Mouse (Mus musculus): ENCODE results near the gene Med16. TPM values are rescaled to one million over a fixed set of nuclear protein-coding genes. Genes with fewer than 3 reads are reported as not detected.
"Not testable (repeated sequence)": the region's sequence is repeated elsewhere in the genome, so short reads cannot be mapped to it uniquely, and the experiment has no call there.

Gene Med16
- total RNA-seq, 2 experiments from 2014 or later = 55.7 to 56.2 TPM

GRCm38 (mm10) chr10:79886611-79887010 lies 22.1 kb downstream of the Med16 start:
- DNase-seq (ENCODE audit: low spot score in 2 of 2) = no peak

- no peak for DNase-seq (ENCODE audit: low spot score in 2 of 2)
Measured at GRCm38 (mm10) chr10:79886054-79886453, 22.7 kb downstream of the Med16 start, which contains the start of gene Elane. Gene Elane, plus strand, starts transcription at chr10:79886247.

- not testable (repeated sequence) for DNase-seq (ENCODE audit: low spot score in 2 of 2)
Measured at GRCm38 (mm10) chr10:79884938-79885337, 23.8 kb downstream of the Med16 start.

- DNase-seq (ENCODE audit: low spot score in 2 of 2) = no peak
Measured at GRCm38 (mm10) chr10:79884446-79884845, 24.3 kb downstream of the Med16 start.

GRCm38 (mm10) chr10:79883297-79884084 lies 25.2 kb downstream of the Med16 start:
- peak; percentile 82 for DNase-seq (ENCODE audit: low spot score in 2 of 2)

DNA sequence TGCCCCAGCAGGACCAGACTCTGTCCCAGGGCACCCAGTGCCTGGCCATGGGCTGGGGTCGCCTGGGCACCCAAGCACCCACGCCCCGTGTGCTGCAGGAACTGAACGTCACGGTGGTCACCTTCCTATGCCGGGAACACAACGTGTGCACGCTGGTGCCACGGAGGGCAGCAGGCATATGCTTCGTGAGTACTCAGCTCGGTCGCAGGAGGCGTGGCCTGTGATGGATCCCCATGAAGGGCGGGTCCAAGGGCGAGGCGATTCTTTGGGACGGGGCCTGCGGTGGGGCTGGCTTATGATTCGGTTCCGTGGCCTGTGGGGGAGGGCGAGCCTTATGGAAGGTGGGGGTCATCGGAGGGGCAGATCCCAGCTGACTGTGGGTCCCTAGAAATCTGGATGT lies 26.7 kb downstream of the Med16 start:
- no peak for DNase-seq (ENCODE audit: low spot score in 2 of 2)

DNA sequence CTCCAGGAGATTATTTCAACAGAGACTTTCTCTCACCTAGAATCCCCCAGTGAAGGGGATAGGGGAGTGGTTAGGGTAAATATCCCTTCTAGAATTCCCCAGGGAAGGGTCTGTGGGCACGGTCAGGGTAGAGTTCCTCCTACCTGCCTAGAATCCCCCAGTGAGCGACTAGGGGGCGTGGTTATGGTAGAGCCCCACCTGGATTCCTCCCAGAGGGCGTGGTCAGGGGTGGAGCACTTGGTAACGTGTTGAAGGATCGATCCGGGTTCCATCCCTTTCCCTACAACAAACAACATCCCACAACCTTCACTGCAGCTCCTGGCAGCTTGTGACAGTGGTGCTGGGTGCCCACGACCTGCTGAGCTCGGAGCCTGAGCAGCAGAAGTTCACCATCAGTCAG lies 28.0 kb downstream of the Med16 start:
- no peak for DNase-seq (ENCODE audit: low spot score in 2 of 2)

DNA sequence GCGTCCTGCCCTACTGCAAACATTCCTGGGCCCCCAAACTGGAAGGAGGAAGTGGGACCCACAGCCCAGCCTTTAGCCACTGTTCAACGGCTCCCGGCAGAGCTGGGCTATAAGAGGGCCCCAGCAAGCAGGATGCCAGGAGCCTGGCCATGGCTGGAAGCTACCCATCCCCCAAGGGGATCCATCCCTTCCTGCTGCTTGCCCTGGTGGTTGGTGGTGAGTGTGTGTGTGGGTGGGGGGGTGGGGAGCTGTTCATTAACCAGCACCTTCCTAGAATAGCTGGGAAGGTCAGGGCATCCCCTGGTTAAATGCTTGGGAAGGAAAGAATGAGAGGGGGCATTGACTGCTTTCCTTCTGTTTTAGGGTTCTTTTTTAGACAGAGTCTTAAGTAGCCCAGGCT lies 29.2 kb downstream of the Med16 start:
- no peak for DNase-seq (ENCODE audit: low spot score in 2 of 2)

GRCm38 (mm10) chr10:79877757-79878156 lies 31.0 kb downstream of the Med16 start:
- no peak for DNase-seq (ENCODE audit: low spot score in 2 of 2)

DNA sequence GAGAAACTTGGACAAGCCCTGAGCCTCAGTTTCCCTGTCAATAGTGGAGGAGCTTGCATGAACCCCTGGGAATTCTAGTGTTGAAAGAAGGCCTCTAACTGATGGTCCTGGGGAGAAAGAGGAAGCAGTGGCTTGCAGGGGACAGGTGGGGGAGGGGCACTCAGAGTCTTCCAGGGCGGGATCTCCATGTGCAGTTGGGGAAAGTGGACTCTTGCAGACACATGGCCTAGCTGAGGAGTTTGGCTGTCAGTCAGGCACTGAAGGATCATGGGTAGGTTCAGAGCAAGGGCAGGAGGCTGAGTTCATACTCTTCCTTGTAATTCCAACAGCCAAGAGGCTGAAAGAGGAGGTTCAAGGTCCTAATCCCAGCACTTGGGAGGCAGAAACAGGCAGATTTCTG lies 31.5 kb downstream of the Med16 start:
- DNase-seq (ENCODE audit: low spot score in 2 of 2) = no peak

- DNase-seq (ENCODE audit: low spot score in 2 of 2) = peak; percentile 47 to 58
Measured at GRCm38 (mm10) chr10:79874290-79874862, 34.3 kb downstream of the Med16 start, which contains the start of the genes Prtn3 and Plppr3. Gene Prtn3, plus strand, starts transcription at chr10:79874476. Gene Plppr3, minus strand, starts transcription at chr10:79874634.

DNA sequence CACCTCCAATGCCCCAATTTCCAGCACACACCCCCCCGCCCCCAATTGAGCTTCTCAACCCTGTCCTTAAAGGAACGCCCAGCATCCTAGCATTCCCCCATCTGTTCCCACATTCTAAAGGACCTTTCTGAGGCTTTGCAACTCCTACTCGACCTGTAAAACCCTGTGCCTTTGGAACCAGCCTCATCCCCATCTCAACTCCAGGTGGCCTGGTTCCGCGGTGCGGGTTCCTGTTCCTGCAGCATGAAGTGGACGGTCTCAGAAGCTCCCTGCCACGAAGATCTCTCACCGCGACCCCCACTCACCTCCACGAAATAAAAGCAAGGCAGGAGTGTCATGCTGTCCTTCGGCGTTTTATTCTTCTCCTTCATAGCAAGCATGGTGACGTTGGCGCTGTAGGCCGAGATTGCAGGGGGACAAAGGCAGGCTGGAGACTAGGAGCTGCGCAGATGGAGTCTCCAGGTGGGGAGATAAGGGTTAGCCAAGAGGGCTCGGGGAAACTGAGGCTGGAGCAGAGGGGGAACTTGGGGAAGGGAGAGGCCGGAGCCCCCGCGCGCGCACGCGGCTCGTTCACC lies 34.9 kb downstream of the Med16 start:
- no peak for DNase-seq (ENCODE audit: low spot score in 2 of 2)

DNA sequence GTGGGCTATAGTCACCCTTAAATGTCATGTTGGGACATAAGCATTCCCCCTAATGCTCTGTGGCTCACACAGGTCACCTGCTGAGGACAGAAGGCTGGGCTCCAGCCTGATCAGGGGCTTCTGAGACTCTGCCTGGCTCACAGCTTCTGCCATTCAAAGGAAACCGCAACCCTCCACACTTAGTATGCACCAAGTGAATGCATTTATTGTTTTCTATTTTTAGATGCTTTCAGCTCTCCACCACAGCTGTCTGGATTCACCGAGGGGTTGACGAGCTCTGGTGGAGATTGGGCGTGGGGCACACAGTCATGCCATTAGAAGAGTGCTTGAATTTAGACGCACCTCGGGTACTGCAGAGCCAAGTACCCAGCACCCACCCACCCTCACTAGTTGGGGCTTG lies 35.4 kb downstream of the Med16 start:
- DNase-seq (ENCODE audit: low spot score in 2 of 2) = no peak

DNA sequence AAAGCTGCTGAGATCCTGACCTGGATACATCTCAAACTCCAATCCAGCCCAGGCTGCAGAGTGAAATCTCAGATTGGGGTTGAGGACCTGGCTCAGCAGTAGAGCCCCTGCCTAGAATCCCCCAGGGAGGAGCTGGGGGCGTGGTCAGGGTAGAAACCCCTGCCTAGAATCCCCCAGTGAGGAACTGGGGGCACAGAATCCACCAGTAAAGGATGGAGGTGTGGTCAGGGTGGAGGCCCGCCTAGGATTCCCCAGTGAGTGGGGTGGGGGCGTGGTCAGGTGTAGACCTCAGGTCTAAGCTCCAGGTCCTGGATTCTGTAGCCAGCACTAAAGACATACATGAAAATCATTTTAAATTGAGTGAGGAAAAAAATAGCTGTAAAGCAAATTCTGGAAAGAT lies 35.9 kb downstream of the Med16 start:
- no peak for DNase-seq (ENCODE audit: low spot score in 2 of 2)

DNA sequence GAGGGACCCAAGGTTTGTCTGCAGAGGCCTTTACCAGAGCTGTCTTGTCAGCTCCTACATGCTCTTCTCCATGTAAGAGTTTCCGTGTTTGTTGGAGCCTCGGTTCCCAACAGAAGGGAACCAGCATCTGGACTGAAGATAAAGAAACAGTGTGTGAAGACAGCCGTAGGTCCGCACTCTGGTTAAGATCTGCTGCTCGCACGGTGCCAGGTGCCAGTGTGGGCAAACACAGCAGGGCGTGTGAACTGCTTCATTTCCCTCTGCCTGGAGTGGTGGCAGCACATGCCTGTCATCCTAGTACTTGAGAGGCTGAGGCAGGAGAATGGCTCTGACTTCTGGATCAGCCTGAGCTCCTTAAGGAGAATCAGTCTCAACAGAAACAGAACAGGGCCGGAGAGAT lies 36.9 kb downstream of the Med16 start:
- no peak for DNase-seq (ENCODE audit: low spot score in 2 of 2)

- DNase-seq (ENCODE audit: low spot score in 2 of 2) = no peak
Measured at GRCm38 (mm10) chr10:79866601-79867000, 42.1 kb downstream of the Med16 start.

DNA sequence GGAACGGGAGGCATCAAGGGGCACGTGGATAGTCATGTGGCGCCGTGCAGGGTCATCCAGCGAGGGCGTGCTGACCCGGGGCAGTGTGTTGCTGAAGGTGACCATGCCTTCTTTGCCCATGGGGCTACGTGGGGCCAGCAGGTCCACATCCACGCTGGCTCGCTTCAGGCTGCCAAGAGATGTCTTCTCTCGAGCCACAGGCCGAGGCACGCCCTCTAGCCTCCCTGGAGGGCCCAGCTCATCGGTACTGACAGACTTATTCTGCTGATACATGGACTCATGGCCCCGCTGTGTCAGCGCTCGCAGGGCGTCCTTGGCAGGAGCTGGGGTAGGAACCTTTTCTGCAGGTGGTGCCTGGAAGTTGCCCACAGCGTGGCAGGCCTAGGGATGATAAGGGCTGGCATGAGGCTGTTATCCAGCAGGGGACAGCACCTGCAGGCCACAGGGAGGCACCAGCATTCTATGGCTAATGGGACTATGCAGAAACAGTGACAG lies 42.9 kb downstream of the Med16 start:
- DNase-seq (ENCODE audit: low spot score in 2 of 2) = no peak

DNA sequence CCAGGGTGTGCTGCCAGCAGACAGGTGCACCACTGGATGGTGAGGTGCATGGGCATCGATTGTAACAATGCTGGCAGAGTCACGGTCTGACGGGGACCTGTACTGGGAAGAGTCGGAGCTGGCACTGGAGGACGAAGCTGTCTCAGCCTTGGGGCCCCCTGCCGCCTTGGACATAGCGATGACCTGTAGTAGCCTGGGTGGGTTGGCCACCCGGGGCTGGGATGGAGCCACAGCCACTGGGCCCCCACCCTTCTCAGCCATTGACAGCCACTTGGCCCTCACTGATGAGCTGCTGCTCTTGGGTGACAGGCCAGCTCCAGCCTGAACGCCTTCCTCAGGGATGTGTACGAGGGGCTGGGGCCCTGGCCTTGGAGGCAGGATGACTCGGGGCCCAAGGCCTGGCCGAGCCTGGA lies 43.5 kb downstream of the Med16 start:
- DNase-seq (ENCODE audit: low spot score in 2 of 2) = no peak

- DNase-seq (ENCODE audit: low spot score in 2 of 2) = no peak
Measured at GRCm38 (mm10) chr10:79864351-79865188, 44.2 kb downstream of the Med16 start.

- DNase-seq (ENCODE audit: low spot score in 2 of 2) = no peak
Measured at GRCm38 (mm10) chr10:79862925-79863324, 45.8 kb downstream of the Med16 start.

DNA sequence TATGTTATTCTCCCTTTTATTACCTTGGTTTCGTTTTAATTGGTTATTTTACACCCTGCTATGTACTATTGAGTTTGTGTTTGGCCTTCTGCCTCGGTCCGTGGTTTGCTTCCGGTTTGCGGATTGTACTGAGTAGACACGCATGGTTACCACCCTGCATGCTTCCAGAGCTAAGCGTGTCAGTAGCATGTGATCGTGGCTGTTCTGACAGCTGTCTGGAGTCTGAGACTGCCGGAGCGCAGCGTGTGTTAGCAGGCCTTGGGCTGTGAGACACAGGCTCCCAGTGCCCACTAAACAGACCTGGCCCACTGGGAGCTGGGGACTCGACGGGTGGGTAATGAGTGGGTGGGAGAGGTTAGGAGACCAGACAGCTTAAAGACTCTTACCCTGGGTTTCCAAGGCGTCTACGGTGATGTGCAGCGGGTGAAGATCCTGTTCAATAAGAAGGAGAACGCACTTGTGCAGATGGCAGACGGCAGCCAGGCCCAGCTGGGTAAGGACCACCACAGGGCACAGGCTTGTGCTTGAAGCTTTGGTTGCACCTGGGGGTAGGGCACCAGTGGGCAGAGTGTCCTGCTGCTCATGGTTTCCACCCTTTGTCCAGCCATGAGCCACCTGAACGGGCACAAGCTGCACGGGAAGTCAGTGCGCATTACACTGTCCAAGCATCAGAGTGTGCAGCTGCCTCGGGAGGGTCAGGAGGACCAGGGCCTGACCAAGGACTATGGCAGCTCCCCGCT lies 46.5 kb downstream of the Med16 start:
- DNase-seq (ENCODE audit: low spot score in 2 of 2) = no peak

Data from layer of hippocampus, postnatal 10 days (tissue).